Mouse (Mus musculus) CH12.LX (cell line): ENCODE data around the gene Spast. TPM values are rescaled to one million over a fixed set of nuclear protein-coding genes. Genes with fewer than 3 reads are reported as not detected.

Source experiments
- DNase-seq: peaks from one replicate; pipeline ENCODE4 v3.0.0-alpha.2; 2013; ENCODE audit errors: extremely low read depth
- H3K27ac ChIP-seq: 2 replicates; pipeline ENCODE4 v1.5.1; 2012; ENCODE audit warnings: low read depth, mild to moderate bottlenecking, control low read depth, moderate library complexity; ENCODE audit not compliant: insufficient read depth
- H3K27me3 ChIP-seq: replicated peaks from 2 replicates; pipeline ENCODE3; 2012; ENCODE audit warnings: inconsistent platforms
- H3K36me3 ChIP-seq, 2 experiments: replicated peaks in 1 of 2; 2 replicates each; pipeline versions ENCODE3 to v1.6.1; 2012; ENCODE audit warnings: inconsistent platforms in 1 of 2, low read length in 1 of 2, mild to moderate bottlenecking in 1 of 2, mixed read lengths in 1 of 2, moderate library complexity in 1 of 2; ENCODE audit not compliant: control insufficient read depth in 1 of 2, insufficient read depth in 1 of 2
- H3K4me1 ChIP-seq, 2 experiments: 2 replicates each; pipeline ENCODE4 v1.6.1; 2012; ENCODE audit warnings: inconsistent platforms in 1 of 2, moderate library complexity in 1 of 2; ENCODE audit not compliant: insufficient read depth in 2 of 2, control insufficient read depth in 1 of 2
- H3K4me2 ChIP-seq: 2 replicates; pipeline ENCODE4 v1.6.1; 2012; ENCODE audit warnings: low read depth, mild to moderate bottlenecking, control low read depth; ENCODE audit not compliant: poor library complexity, insufficient read depth, severe bottlenecking
- H3K4me3 ChIP-seq, 3 experiments: fragments of 150-350 bp in 1 of 3; sonication (generic) in 1 of 3; replicated peaks in 1 of 3; 2 replicates each; pipeline versions ENCODE3 to v1.5.1; 2011 to 2012; ENCODE audit warnings: low read depth in 2 of 3, low read length in 2 of 3, mild to moderate bottlenecking in 2 of 3, moderate library complexity in 2 of 3, control low read depth in 1 of 3, improper control_type of control experiment in 1 of 3, inconsistent platforms in 1 of 3, mixed read lengths in 1 of 3; ENCODE audit not compliant: poor library complexity in 1 of 3
- H3K79me2 ChIP-seq: replicated peaks from 2 replicates; pipeline ENCODE4 v1.6.1; 2012; ENCODE audit warnings: mild to moderate bottlenecking, moderate library complexity; ENCODE audit not compliant: control insufficient read depth, poor library complexity, insufficient read depth, severe bottlenecking; ENCODE audit errors: extremely low read depth
- H3K9ac ChIP-seq: 2 replicates; pipeline ENCODE4 v1.6.1; 2012; ENCODE audit warnings: low read depth, mild to moderate bottlenecking, control low read depth, moderate library complexity; ENCODE audit not compliant: insufficient read depth
- H3K9me3 ChIP-seq: replicated peaks from 2 replicates; pipeline ENCODE3; 2012; ENCODE audit warnings: low read length, inconsistent platforms, mixed read lengths
- CTCF ChIP-seq, 2 experiments: IDR thresholded peaks in 1 of 2; conservative IDR thresholded peaks in 1 of 2; 2 replicates each; pipeline ENCODE4 v1.5.1; 2011 to 2012; ENCODE audit warnings: low read depth in 2 of 2, low read length in 2 of 2, improper control_type of control experiment in 1 of 2, inconsistent platforms in 1 of 2, mild to moderate bottlenecking in 1 of 2, moderate library complexity in 1 of 2
- ELF1 ChIP-seq: IDR thresholded peaks from 2 replicates; pipeline ENCODE4 v1.6.1; 2014; ENCODE audit warnings: low read depth, mild to moderate bottlenecking, inconsistent platforms, low read length, improper control_type of control experiment
- JUN ChIP-seq: IDR thresholded peaks from 2 replicates; pipeline ENCODE4 v1.6.1; 2011; ENCODE audit warnings: low read depth, mild to moderate bottlenecking, low read length, improper control_type of control experiment, moderate library complexity; ENCODE audit not compliant: insufficient read depth
- KAT2A ChIP-seq: IDR thresholded peaks from 2 replicates; pipeline ENCODE4 v1.6.1; 2012; ENCODE audit warnings: low read length, improper control_type of control experiment, inconsistent platforms; ENCODE audit not compliant: insufficient replicate concordance
- MAZ ChIP-seq: IDR thresholded peaks from 2 replicates; pipeline ENCODE4 v1.6.1; 2012; ENCODE audit warnings: low read depth, mild to moderate bottlenecking, inconsistent platforms, low read length, improper control_type of control experiment, moderate library complexity
- MEF2A ChIP-seq: IDR thresholded peaks from 2 replicates; pipeline ENCODE4 v1.6.1; 2014; ENCODE audit warnings: low read depth, mild to moderate bottlenecking, inconsistent platforms, low read length, improper control_type of control experiment, borderline replicate concordance
- RAD21 ChIP-seq: IDR thresholded peaks from 2 replicates; pipeline ENCODE4 v1.6.1; 2011; ENCODE audit warnings: low read depth, mild to moderate bottlenecking, low read length, improper control_type of control experiment, moderate library complexity
- SMC3 ChIP-seq: IDR thresholded peaks from 2 replicates; pipeline ENCODE4 v1.6.1; 2011; ENCODE audit warnings: low read depth, low read length, improper control_type of control experiment
- TBP ChIP-seq: conservative IDR thresholded peaks from 2 replicates; pipeline ENCODE4 v1.6.1; 2011; ENCODE audit warnings: low read depth, low read length, improper control_type of control experiment
- USF1 ChIP-seq: IDR thresholded peaks from 2 replicates; pipeline ENCODE4 v1.6.1; 2014; ENCODE audit warnings: low read depth, mild to moderate bottlenecking, inconsistent platforms, low read length, improper control_type of control experiment
- USF2 ChIP-seq: conservative IDR thresholded peaks from 2 replicates; pipeline ENCODE4 v1.6.1; 2011; ENCODE audit warnings: low read depth, low read length, improper control_type of control experiment
- ZNF384 ChIP-seq: IDR thresholded peaks from 2 replicates; pipeline ENCODE4 v1.6.1; 2012; ENCODE audit warnings: low read depth, low read length, improper control_type of control experiment, inconsistent platforms
- dilution Hi-C: fragments of 300-500 bp; cut with MboI; formaldehyde crosslinking; loops from 2 replicates; pipeline ENCODE4 v1.14.3; 2020; ENCODE audit warnings: low sequenced_read_pairs; ENCODE audit not compliant: extremely low pct_unique_long_range_greater_than_20kb, extremely low pct_ligation_motif_present
- in situ Hi-C: fragments of 300-500 bp; cut with MboI; formaldehyde crosslinking; loops from 3 replicates; pipeline ENCODE4 v1.14.3; 2019; ENCODE audit warnings: low sequenced_read_pairs, low pct_ligation_motif_present, low pct_unique_long_range_greater_than_20kb, mixed read lengths
- polyA plus RNA-seq: library from polyadenylated mRNA; unstranded; fragments of >175 nt; gene quantifications from 2 replicates; pipeline ENCODE4 v1.2.1, GENCODE M21; 2012; ENCODE audit warnings: low read depth; ENCODE audit not compliant: insufficient read length
- total RNA-seq, 2 experiments: library from RNA; depleted of rRNA; stranded (reverse); fragments of 300-350 nt in 1 of 2; fragments of >200 nt in 1 of 2; gene quantifications; 2 replicates each; pipeline ENCODE4 v1.2.3; 2012 to 2014

Spast gene
- total and polyA plus RNA-seq, 3 experiments = 15.0 to 26.8 (median 21.7) TPM

DNA sequence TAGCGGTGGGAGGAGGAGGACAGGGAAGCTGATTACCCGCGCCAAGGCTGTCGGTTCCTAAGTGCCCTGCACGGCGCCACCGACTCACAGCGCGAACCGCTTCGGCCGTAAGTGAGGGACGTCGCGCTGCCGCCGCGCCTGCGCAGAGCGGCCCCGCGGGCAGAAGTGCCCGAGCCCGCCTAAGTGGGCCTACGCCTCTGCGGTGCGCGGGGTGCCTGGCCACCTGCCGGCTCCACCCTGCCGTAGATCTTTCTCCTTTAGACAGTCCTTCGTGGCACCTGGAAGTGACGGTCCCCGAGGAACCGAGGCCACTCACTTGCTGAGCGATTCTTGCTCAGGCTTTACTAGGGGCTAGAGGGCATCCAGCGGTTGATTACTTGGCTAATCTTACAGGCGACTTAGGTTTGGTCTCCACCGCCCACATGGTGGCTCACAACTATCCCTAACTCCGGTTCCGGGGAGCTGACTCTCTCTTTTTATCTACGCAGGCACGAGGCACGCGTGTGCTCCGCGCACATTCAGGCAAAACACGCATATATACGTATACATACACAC is 22.4 kb upstream of the Spast start (continued):
- TF ChIP-seq MEF2A = peak; percentile 51; the same call in 1 of the 2 replicates

DNA sequence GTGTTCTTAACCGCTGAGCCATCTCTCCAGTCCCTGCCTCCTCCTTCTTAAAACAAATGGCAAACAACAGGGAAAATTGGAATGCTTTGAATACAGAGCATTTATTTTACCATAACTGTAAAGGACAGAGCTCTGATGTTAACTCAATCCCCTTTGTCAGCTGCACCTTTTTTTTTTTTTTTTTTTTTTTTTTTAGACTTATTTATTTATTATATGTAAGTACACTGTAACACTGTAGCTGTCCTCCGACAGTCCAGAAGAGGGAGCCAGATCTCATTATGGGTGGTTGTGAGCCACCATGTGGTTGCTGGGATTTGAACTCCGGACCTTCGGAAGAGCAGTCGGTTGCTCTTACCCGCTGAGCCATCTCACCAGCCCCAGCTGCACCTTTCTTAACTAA is 20.1 kb upstream of the Spast start:
- peaks cover 0 to 10% of the 10 kb centered on the region in 2 experiments for H3K36me3 ChIP-seq
- no peak overlapping the region for H3K4me2 ChIP-seq
- DNase-seq = no peak
- no peak overlapping the region for H3K9ac ChIP-seq
- peaks cover 2 to 19% of the 10 kb centered on the region in 2 experiments; a peak in 3 of 4 replicates for H3K4me1 ChIP-seq
- dilution Hi-C loops = no loop called here
- H3K27ac ChIP-seq = no peak overlapping the region
- TF ChIP-seq USF1 = no peak
- TF ChIP-seq SMC3 = no peak
- no peak for TF ChIP-seq KAT2A
- TF ChIP-seq USF2 = no peak
- peak in 1 of 2 experiments; percentile 40; a peak in 2 of 4 replicates for TF ChIP-seq CTCF (conservative IDR thresholded peaks at IDR 0.05 in 1 of 2, IDR thresholded peaks at IDR 0.05 in 1 of 2; ENCODE audit: low read depth in 2 of 2, low read length in 2 of 2)
- no peak for TF ChIP-seq TBP
- no peak for TF ChIP-seq ELF1
- peak; percentile 70 for TF ChIP-seq ZNF384
- TF ChIP-seq, all 38 proteins: peak for 2
- Histone ChIP-seq H3K4me3 (no peak overlapping the region), H3K79me2 (no peaks in the 10 kb centered on the region; the same call in 1 of the 2 replicates), H3K27me3 (no peaks in the 10 kb centered on the region), H3K9me3 (no peaks in the 10 kb centered on the region)
- in situ Hi-C loops = loop anchor here (25.0 kb wide), 1 partner anchor 306 kb away; no protein-coding TSS in a partner anchor

DNA sequence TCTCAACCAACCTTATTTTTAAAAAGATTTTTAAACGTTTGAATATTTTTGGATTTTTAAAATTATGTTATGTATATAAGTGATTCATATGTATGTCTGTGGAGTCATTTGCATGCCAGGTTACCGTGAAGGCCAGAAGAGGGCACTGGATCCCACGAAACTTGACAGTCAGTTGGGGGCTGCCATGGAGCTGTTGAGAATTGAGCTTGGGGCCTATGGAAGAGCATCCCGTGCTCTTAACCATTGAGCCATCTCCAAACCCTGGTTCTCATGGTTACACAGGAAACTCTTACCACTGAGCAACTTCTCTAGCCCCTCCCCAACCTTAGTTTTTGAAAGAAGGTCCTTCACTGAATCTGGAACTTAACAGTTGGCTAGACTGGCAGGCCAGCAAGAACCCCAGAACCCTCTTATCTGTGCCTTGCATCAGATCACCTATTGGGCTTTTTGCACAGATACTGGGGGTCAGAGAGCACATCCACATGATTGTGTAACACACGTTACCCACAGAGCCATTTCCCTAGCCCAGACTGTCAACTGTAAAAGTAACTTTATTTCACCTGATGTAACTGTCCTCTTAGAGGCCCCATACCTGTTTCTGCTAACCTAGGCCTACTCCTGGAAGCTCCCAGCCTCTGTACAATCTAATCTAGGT is 16.3 kb upstream of the Spast start:
- H3K27ac ChIP-seq = no peak overlapping the region
- dilution Hi-C loops = no loop called here

More for the DNA sequence above, 16.3 kb upstream of the Spast start:
- Histone ChIP-seq H3K4me3 (no peak overlapping the region), H3K36me3 (no peaks in the 10 kb centered on the region), H3K79me2 (no peaks in the 10 kb centered on the region), H3K9ac (no peak overlapping the region), H3K27me3 (no peaks in the 10 kb centered on the region), H3K4me2 (no peak overlapping the region), H3K9me3 (no peaks in the 10 kb centered on the region), H3K4me1 (no peaks in the 10 kb centered on the region)
- in situ Hi-C loops = loop anchor here (25.0 kb wide), 1 partner anchor 310 kb away; no protein-coding TSS in a partner anchor
- no peak for DNase-seq
- TF ChIP-seq SMC3 (peak; percentile 7; the same call in 1 of the 2 replicates), JUN (no peak), RAD21 (peak; percentile 54), CTCF (conservative IDR thresholded peaks at IDR 0.05 in 1 of 2, IDR thresholded peaks at IDR 0.05 in 1 of 2; ENCODE audit: low read depth in 2 of 2, low read length in 2 of 2) (peak in 1 of 2 experiments; percentile 55; a peak in 2 of 4 replicates), MAZ (peak; percentile 57; the same call in 1 of the 2 replicates)
